Mouse (Mus musculus) embryonic fibroblast, embryonic 13.5 days (primary cell): Measurements from ENCODE around the gene Lta.

Experiments
- CTCF ChIP-seq: IDR thresholded peaks from 2 replicates; pipeline ENCODE4 v1.5.1; 2011; ENCODE audit warnings: mild to moderate bottlenecking, control low read depth, low read length, moderate library complexity, borderline replicate concordance; ENCODE audit not compliant: insufficient read depth
- POLR2A ChIP-seq: IDR thresholded peaks from 2 replicates; pipeline ENCODE4 v1.6.1; 2011; ENCODE audit warnings: low read depth, mild to moderate bottlenecking, control low read depth, low read length, moderate library complexity

DNA sequence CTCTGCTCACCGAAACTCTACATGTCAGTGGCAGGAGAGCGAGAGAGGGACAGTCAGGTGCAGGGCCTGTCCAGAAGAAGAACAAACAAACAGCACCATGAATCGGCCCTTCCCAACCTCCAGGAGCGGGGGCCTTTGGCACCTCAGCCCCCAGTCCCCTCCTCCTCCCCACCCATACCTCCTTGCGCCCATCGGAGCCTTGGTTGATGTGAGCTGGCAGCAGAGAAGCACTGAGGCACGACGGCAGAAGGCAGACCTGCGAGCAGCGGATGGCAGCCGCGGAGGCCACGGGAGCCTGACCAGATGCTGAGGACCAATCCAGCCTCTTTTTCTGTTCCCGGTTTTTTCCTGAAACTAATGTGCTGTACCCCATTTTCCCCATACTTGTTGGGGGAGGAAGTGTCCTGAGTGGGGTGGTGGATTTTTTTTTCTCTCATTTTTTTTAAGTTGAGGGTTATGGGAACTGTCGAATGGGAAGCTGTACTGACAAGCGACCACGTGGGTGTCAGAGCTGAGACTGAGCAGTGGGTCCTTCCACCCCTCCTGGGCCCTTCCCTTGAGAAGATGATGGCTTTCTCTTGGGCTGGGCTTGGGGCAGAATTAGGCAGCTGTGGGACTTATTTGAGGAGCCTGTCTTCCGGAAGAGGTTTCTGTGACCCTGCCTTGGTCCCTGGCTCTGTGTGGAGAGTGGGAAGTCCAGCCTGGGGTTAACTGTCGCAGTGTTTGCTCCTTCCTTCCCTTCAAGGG lies 44.5 kb upstream of the Lta start:
- TF ChIP-seq CTCF: no peak
- no peak for TF ChIP-seq POLR2A
